Mouse (Mus musculus): ENCODE data around the gene Lrrc4c. TPM values are rescaled to one million over a fixed set of nuclear protein-coding genes. Genes with fewer than 3 reads are reported as not detected.

Gene Lrrc4c
- polyA plus RNA-seq, 1 experiment from 2014 or later = 24.2 TPM

GRCm38 (mm10) chr2:97018319-97018718 is 700.4 kb downstream of the Lrrc4c start:
- H3K4me2 ChIP-seq = no peak overlapping the region
- no peak for ATAC-seq (ENCODE audit: low read depth)
- H3K9ac ChIP-seq = no peak overlapping the region
- no peaks in the 10 kb centered on the region for H3K9me3 ChIP-seq
- no peaks in the 10 kb centered on the region for H3K4me1 ChIP-seq (replicated peaks)
- H3K27me3 ChIP-seq = no peaks in the 10 kb centered on the region
- H3K27ac ChIP-seq (replicated peaks) = no peak overlapping the region
- no peak overlapping the region for H3K4me3 ChIP-seq
- H3K36me3 ChIP-seq = no peaks in the 10 kb centered on the region
- WGBS = 82% methylated on average over 3 of the region's 3 CpGs

- H3K9me3 ChIP-seq = no peaks in the 10 kb centered on the region
- 28% methylated on average over 1 of the region's 1 CpGs for WGBS
- no peak overlapping the region for H3K27ac ChIP-seq (replicated peaks)
- no peak overlapping the region for H3K4me2 ChIP-seq
- H3K36me3 ChIP-seq = no peaks in the 10 kb centered on the region
- ATAC-seq (ENCODE audit: low read depth) = no peak
- no peaks in the 10 kb centered on the region for H3K27me3 ChIP-seq
- H3K9ac ChIP-seq = no peak overlapping the region
- H3K4me1 ChIP-seq (replicated peaks) = no peaks in the 10 kb centered on the region
- H3K4me3 ChIP-seq = no peak overlapping the region
Measured at GRCm38 (mm10) chr2:97026991-97027390, 709.0 kb downstream of the Lrrc4c start.

GRCm38 (mm10) chr2:97027585-97027984 is 709.6 kb downstream of the Lrrc4c start:
- 93% methylated on average over 1 of the region's 1 CpGs for WGBS
- Histone ChIP-seq H3K27ac (replicated peaks) (no peak overlapping the region), H3K36me3 (no peaks in the 10 kb centered on the region), H3K4me1 (replicated peaks) (no peaks in the 10 kb centered on the region), H3K9me3 (no peaks in the 10 kb centered on the region), H3K4me3 (no peak overlapping the region), H3K27me3 (no peaks in the 10 kb centered on the region), H3K4me2 (no peak overlapping the region), H3K9ac (no peak overlapping the region)
- ATAC-seq (ENCODE audit: low read depth) = no peak

- Histone ChIP-seq H3K4me2 (no peak overlapping the region), H3K9me3 (no peaks in the 10 kb centered on the region), H3K4me3 (no peak overlapping the region), H3K9ac (no peak overlapping the region), H3K27me3 (no peaks in the 10 kb centered on the region), H3K36me3 (no peaks in the 10 kb centered on the region), H3K4me1 (replicated peaks) (no peaks in the 10 kb centered on the region), H3K27ac (replicated peaks) (no peak overlapping the region)
- no peak for ATAC-seq (ENCODE audit: low read depth)
Measured at GRCm38 (mm10) chr2:97036401-97036800, 718.4 kb downstream of the Lrrc4c start.

- no peaks in the 10 kb centered on the region for H3K27me3 ChIP-seq
- no peaks in the 10 kb centered on the region for H3K36me3 ChIP-seq
- no peak overlapping the region for H3K27ac ChIP-seq (replicated peaks)
- H3K4me1 ChIP-seq (replicated peaks) = no peaks in the 10 kb centered on the region
- no peak for ATAC-seq (ENCODE audit: low read depth)
- no peak overlapping the region for H3K9ac ChIP-seq
- no peak overlapping the region for H3K4me2 ChIP-seq
- WGBS = 72% methylated on average over 5 of the region's 5 CpGs
- H3K9me3 ChIP-seq = no peaks in the 10 kb centered on the region
- H3K4me3 ChIP-seq = no peak overlapping the region
Measured at GRCm38 (mm10) chr2:97037024-97037814, 719.2 kb downstream of the Lrrc4c start.

GRCm38 (mm10) chr2:97044016-97044415 is 726.0 kb downstream of the Lrrc4c start:
- Histone ChIP-seq H3K4me1 (replicated peaks) (no peaks in the 10 kb centered on the region), H3K4me2 (no peak overlapping the region), H3K27ac (replicated peaks) (no peak overlapping the region), H3K36me3 (no peaks in the 10 kb centered on the region), H3K4me3 (no peak overlapping the region), H3K9ac (no peak overlapping the region), H3K27me3 (no peaks in the 10 kb centered on the region), H3K9me3 (no peaks in the 10 kb centered on the region)
- no peak for ATAC-seq (ENCODE audit: low read depth)
- 91% methylated on average over 3 of the region's 3 CpGs for WGBS

- ATAC-seq (ENCODE audit: low read depth) = no peak
- Histone ChIP-seq H3K36me3 (no peaks in the 10 kb centered on the region), H3K9me3 (no peaks in the 10 kb centered on the region), H3K4me2 (no peak overlapping the region), H3K9ac (no peak overlapping the region), H3K4me3 (no peak overlapping the region), H3K27ac (replicated peaks) (no peak overlapping the region), H3K4me1 (replicated peaks) (no peaks in the 10 kb centered on the region), H3K27me3 (no peaks in the 10 kb centered on the region)
- 88% methylated on average over 3 of the region's 3 CpGs for WGBS
Measured at GRCm38 (mm10) chr2:97045628-97046027, 727.7 kb downstream of the Lrrc4c start.

GRCm38 (mm10) chr2:97080156-97080555 is 762.2 kb downstream of the Lrrc4c start:
- Histone ChIP-seq H3K9me3 (no peaks in the 10 kb centered on the region), H3K9ac (no peak overlapping the region), H3K36me3 (no peaks in the 10 kb centered on the region), H3K4me2 (no peak overlapping the region), H3K4me3 (no peak overlapping the region), H3K27ac (replicated peaks) (no peak overlapping the region), H3K27me3 (no peaks in the 10 kb centered on the region), H3K4me1 (replicated peaks) (no peaks in the 10 kb centered on the region)
- WGBS = 22% methylated on average over 1 of the region's 1 CpGs
- ATAC-seq (ENCODE audit: low read depth) = no peak

- no peaks in the 10 kb centered on the region for H3K4me1 ChIP-seq (replicated peaks)
- no peak overlapping the region for H3K27ac ChIP-seq (replicated peaks)
- no peak overlapping the region for H3K9ac ChIP-seq
- no peak for ATAC-seq (ENCODE audit: low read depth)
- no peaks in the 10 kb centered on the region for H3K9me3 ChIP-seq
- 75% methylated on average over 3 of the region's 3 CpGs for WGBS
- no peaks in the 10 kb centered on the region for H3K27me3 ChIP-seq
- H3K4me3 ChIP-seq = no peak overlapping the region
- no peak overlapping the region for H3K4me2 ChIP-seq
- no peaks in the 10 kb centered on the region for H3K36me3 ChIP-seq
Measured at GRCm38 (mm10) chr2:97097965-97098364, 780.0 kb downstream of the Lrrc4c start.

GRCm38 (mm10) chr2:97103398-97104162 is 785.6 kb downstream of the Lrrc4c start:
- Histone ChIP-seq H3K4me2 (no peak overlapping the region), H3K9me3 (no peaks in the 10 kb centered on the region), H3K27ac (replicated peaks) (no peak overlapping the region), H3K27me3 (no peaks in the 10 kb centered on the region), H3K9ac (no peak overlapping the region), H3K36me3 (no peaks in the 10 kb centered on the region), H3K4me3 (no peak overlapping the region), H3K4me1 (replicated peaks) (no peaks in the 10 kb centered on the region)
- ATAC-seq (ENCODE audit: low read depth) = no peak
- WGBS = 78% methylated on average over 2 of the region's 2 CpGs

- Histone ChIP-seq H3K4me3 (no peak overlapping the region), H3K9ac (no peak overlapping the region), H3K27ac (replicated peaks) (no peak overlapping the region), H3K36me3 (no peaks in the 10 kb centered on the region), H3K4me2 (no peak overlapping the region), H3K9me3 (no peaks in the 10 kb centered on the region), H3K4me1 (replicated peaks) (no peaks in the 10 kb centered on the region), H3K27me3 (no peaks in the 10 kb centered on the region)
- 84% methylated on average over 3 of the region's 3 CpGs for WGBS
- ATAC-seq (ENCODE audit: low read depth) = no peak
Measured at GRCm38 (mm10) chr2:97124246-97124645, 806.3 kb downstream of the Lrrc4c start.

- Histone ChIP-seq H3K27me3 (no peaks in the 10 kb centered on the region), H3K4me1 (replicated peaks) (no peaks in the 10 kb centered on the region), H3K27ac (replicated peaks) (no peak overlapping the region), H3K4me2 (no peak overlapping the region), H3K9ac (no peak overlapping the region), H3K4me3 (no peak overlapping the region), H3K36me3 (no peaks in the 10 kb centered on the region), H3K9me3 (no peaks in the 10 kb centered on the region)
- no peak for ATAC-seq (ENCODE audit: low read depth)
- WGBS = 96% methylated on average over 3 of the region's 3 CpGs
Measured at GRCm38 (mm10) chr2:97138454-97138853, 820.5 kb downstream of the Lrrc4c start.
